In the genomic region with DNA sequence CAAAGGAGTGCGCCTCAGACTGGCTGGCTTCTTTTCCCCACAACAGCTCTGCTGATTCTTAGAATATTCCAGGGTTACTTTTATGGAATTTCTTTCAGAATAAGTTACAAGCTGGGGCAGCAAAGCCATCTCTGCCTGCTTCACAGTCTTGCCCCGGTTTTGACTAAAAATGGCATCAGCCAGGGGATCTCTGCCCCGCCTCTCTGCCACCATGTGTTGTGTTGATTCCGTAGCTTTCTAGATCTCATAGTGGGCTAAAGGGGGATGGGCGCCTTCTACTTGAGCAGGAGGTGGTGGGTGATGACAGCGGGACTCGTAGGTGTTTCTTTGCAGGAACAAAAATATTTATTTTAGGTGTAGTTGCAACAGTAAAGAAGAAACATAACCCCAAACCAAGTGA, we compare ENCODE assay signal across 24 mouse cellular contexts. TPM values are rescaled to one million over a fixed set of nuclear protein-coding genes. Genes with fewer than 3 reads are reported as not detected.
DNase-seq lines count a peak whose midpoint lies in the region; ATAC-seq and TF ChIP-seq lines count a peak whose summit lies in the region.
"Had no signal": no experiment of that assay in that cellular context is flagged by ENCODE, and none has a peak within 500 bp of the region (broad histone marks: within the 10 kb centered on the region; RNA-seq: fewer than 3 reads in every experiment).

No protein-coding gene starts in this region.

- ATAC-seq in embryonic facial prominence, embryonic 13.5 days (ENCODE audit: insufficient number of reproducible peaks, insufficient read depth, low FRiP score, low TSS enrichment, low read depth): no peak
- ATAC-seq in intestine, embryonic 14.5 days (replicated peaks; ENCODE audit: low FRiP score, low TSS enrichment, low read depth): no peak
- ATAC-seq in intestine, embryonic 16.5 days: no peak
- ATAC-seq in lung, embryonic 16.5 days (ENCODE audit: low read depth): no peak
- no peak for ATAC-seq in limb, embryonic 14.5 days (ENCODE audit: low FRiP score, low read depth)
- ATAC-seq: CD4-positive, CD25-positive, alpha-beta regulatory T cell, adult 4 months; forebrain, embryonic 14.5 days; midbrain, embryonic 13.5 days had no signal

- peaks cover 6% of the 10 kb centered on the region; the same call in 1 of the 2 replicates for H3K36me3 ChIP-seq in embryonic facial prominence, embryonic 13.5 days
- H3K36me3 ChIP-seq in embryonic facial prominence, embryonic 10.5 days (replicated peaks): no peaks in the 10 kb centered on the region
- no peaks in the 10 kb centered on the region for H3K36me3 ChIP-seq in intestine, embryonic 14.5 days (ENCODE audit: control insufficient read depth, insufficient read depth, low read length)
- H3K36me3 ChIP-seq in intestine, embryonic 16.5 days (ENCODE audit: control insufficient read depth, insufficient read depth, low read length): no peaks in the 10 kb centered on the region
- H3K36me3 ChIP-seq in lung, embryonic 16.5 days (ENCODE audit: control insufficient read depth, insufficient read depth, low read length): no peaks in the 10 kb centered on the region
- H3K36me3 ChIP-seq in limb, embryonic 14.5 days (ENCODE audit: control insufficient read depth, insufficient read depth, low read length): no peaks in the 10 kb centered on the region
- H3K36me3 ChIP-seq: G1E; hindbrain, embryonic 15.5 days; midbrain, embryonic 13.5 days; stomach, embryonic 15.5 days had no signal

- H3K9me3 ChIP-seq in embryonic facial prominence, embryonic 13.5 days: peaks cover 8% of the 10 kb centered on the region; the same call in 1 of the 2 replicates
- H3K9me3 ChIP-seq in embryonic facial prominence, embryonic 10.5 days: peaks cover 17% of the 10 kb centered on the region
- peaks cover 8% of the 10 kb centered on the region; the same call in 1 of the 2 replicates for H3K9me3 ChIP-seq in intestine, embryonic 14.5 days (ENCODE audit: control insufficient read depth, low read length)
- peaks cover 10% of the 10 kb centered on the region for H3K9me3 ChIP-seq in intestine, embryonic 16.5 days (ENCODE audit: control insufficient read depth, low read length)
- H3K9me3 ChIP-seq in lung, embryonic 16.5 days (ENCODE audit: control insufficient read depth, low read length): peaks cover 5% of the 10 kb centered on the region; the same call in 1 of the 2 replicates
- H3K9me3 ChIP-seq in limb, embryonic 14.5 days (ENCODE audit: control insufficient read depth, low read length): 0 out of 2 replicates have a peak, but pooled peaks cover 4% of the 10 kb centered on the region
- H3K9me3 ChIP-seq: hindbrain, embryonic 15.5 days; neural tube, embryonic 15.5 days; stomach, embryonic 15.5 days had no signal

- no peak for TF ChIP-seq POLR2A in limb, embryonic 14.5 days (IDR thresholded peaks at IDR 0.05; ENCODE audit: borderline replicate concordance, extremely low read depth, insufficient read depth, insufficient read length)

- peak overlapping the region; percentile 30 for H3K27ac ChIP-seq in embryonic facial prominence, embryonic 13.5 days
- H3K27ac ChIP-seq in embryonic facial prominence, embryonic 10.5 days (replicated peaks): no peak overlapping the region
- H3K27ac ChIP-seq in intestine, embryonic 14.5 days (ENCODE audit: low read depth): 0 out of 2 replicates have a peak overlapping the region, but pooled peaks have one; percentile 5
- H3K27ac ChIP-seq in intestine, embryonic 16.5 days (ENCODE audit: low read length): no peak overlapping the region
- peak overlapping the region; percentile 59 for H3K27ac ChIP-seq in lung, embryonic 16.5 days (ENCODE audit: low read length)
- H3K27ac ChIP-seq in limb, embryonic 14.5 days (replicated peaks; ENCODE audit: low read depth, low read length): 0 out of 2 replicates have a peak overlapping the region, but pooled peaks have one; percentile 38
- H3K27ac ChIP-seq: hindbrain, embryonic 15.5 days; midbrain, embryonic 13.5 days; neural tube, embryonic 15.5 days; stomach, embryonic 15.5 days had no signal

- no peak overlapping the region for H3K9ac ChIP-seq in embryonic facial prominence, embryonic 13.5 days
- no peak overlapping the region for H3K9ac ChIP-seq in intestine, embryonic 14.5 days (ENCODE audit: low read length)
- H3K9ac ChIP-seq in intestine, embryonic 16.5 days (ENCODE audit: low read depth, low read length): no peak overlapping the region
- no peak overlapping the region for H3K9ac ChIP-seq in lung, embryonic 16.5 days (ENCODE audit: low read length)
- H3K9ac ChIP-seq in limb, embryonic 14.5 days (ENCODE audit: low read depth, low read length, severe bottlenecking): no peak overlapping the region; the same call in 1 of the 2 replicates
- H3K9ac ChIP-seq: hindbrain, embryonic 15.5 days; midbrain, embryonic 13.5 days; neural tube, embryonic 15.5 days; stomach, embryonic 15.5 days had no signal

- DNase-seq in embryonic facial prominence, embryonic 10.5 days (ENCODE audit: low spot score): no peak
- no peak for DNase-seq in intestine, embryonic 14.5 days (ENCODE audit: low spot score)
- no peak for DNase-seq in lung, postnatal 36 days
- DNase-seq in limb, embryonic 14.5 days (ENCODE audit: low spot score): no peak
- no peak for DNase-seq in cerebellum, adult 9-10 months
- DNase-seq: cerebellum, postnatal 14 days; embryo, embryonic 11 days; heart, adult 11 months; heart, postnatal 14 days; kidney, adult 11 months; layer of hippocampus, postnatal 36 days; lung, adult 18-20 months; thymus, postnatal 25 days had no signal

- peaks cover 18% of the 10 kb centered on the region; the same call in 1 of the 2 replicates for H3K4me1 ChIP-seq in embryonic facial prominence, embryonic 13.5 days
- no peaks in the 10 kb centered on the region for H3K4me1 ChIP-seq in embryonic facial prominence, embryonic 10.5 days
- H3K4me1 ChIP-seq in intestine, embryonic 14.5 days (replicated peaks; ENCODE audit: control insufficient read depth, insufficient read depth, low read length): no peaks in the 10 kb centered on the region; the same call in 1 of the 2 replicates
- H3K4me1 ChIP-seq in intestine, embryonic 16.5 days (ENCODE audit: control insufficient read depth, insufficient read depth, low read length): no peaks in the 10 kb centered on the region
- H3K4me1 ChIP-seq in lung, embryonic 16.5 days (replicated peaks; ENCODE audit: control insufficient read depth, insufficient read depth, low read length): peaks cover 7% of the 10 kb centered on the region
- peaks cover 20% of the 10 kb centered on the region for H3K4me1 ChIP-seq in limb, embryonic 14.5 days (ENCODE audit: control insufficient read depth, insufficient read depth, low read length)
- H3K4me1 ChIP-seq: hindbrain, embryonic 15.5 days; midbrain, embryonic 13.5 days; neural tube, embryonic 15.5 days; stomach, embryonic 15.5 days had no signal

- 82% methylated on average over 7 of the region's 7 CpGs for WGBS in embryonic facial prominence, embryonic 13.5 days
- 84% methylated on average over 7 of the region's 7 CpGs for WGBS in embryonic facial prominence, embryonic 10.5 days
- 83% methylated on average over 7 of the region's 7 CpGs for WGBS in intestine, embryonic 14.5 days
- WGBS in intestine, embryonic 16.5 days: 85% methylated on average over 7 of the region's 7 CpGs
- 67% methylated on average over 7 of the region's 7 CpGs for WGBS in lung, embryonic 16.5 days
- 81% methylated on average over 7 of the region's 7 CpGs for WGBS in limb, embryonic 14.5 days

- no peaks in the 10 kb centered on the region for H3K27me3 ChIP-seq in embryonic facial prominence, embryonic 13.5 days
- no peaks in the 10 kb centered on the region for H3K27me3 ChIP-seq in embryonic facial prominence, embryonic 10.5 days (replicated peaks; ENCODE audit: low read depth, poor library complexity, severe bottlenecking)
- H3K27me3 ChIP-seq in intestine, embryonic 14.5 days (replicated peaks; ENCODE audit: control insufficient read depth, insufficient read depth, low read length): no peaks in the 10 kb centered on the region
- H3K27me3 ChIP-seq in intestine, embryonic 16.5 days (replicated peaks; ENCODE audit: control insufficient read depth, insufficient read depth, low read length): no peaks in the 10 kb centered on the region
- no peaks in the 10 kb centered on the region for H3K27me3 ChIP-seq in lung, embryonic 16.5 days (ENCODE audit: control insufficient read depth, insufficient read depth, low read depth, low read length)
- no peaks in the 10 kb centered on the region for H3K27me3 ChIP-seq in limb, embryonic 14.5 days (ENCODE audit: control insufficient read depth, insufficient read depth, low read length)
- H3K27me3 ChIP-seq: hindbrain, embryonic 15.5 days; midbrain, embryonic 13.5 days; neural tube, embryonic 15.5 days; stomach, embryonic 15.5 days had no signal

- no peak overlapping the region for H3K4me3 ChIP-seq in embryonic facial prominence, embryonic 13.5 days
- H3K4me3 ChIP-seq in embryonic facial prominence, embryonic 10.5 days: no peak overlapping the region
- no peak overlapping the region for H3K4me3 ChIP-seq in intestine, embryonic 14.5 days (ENCODE audit: low read depth, low read length)
- no peak overlapping the region for H3K4me3 ChIP-seq in intestine, embryonic 16.5 days (ENCODE audit: low read length)
- H3K4me3 ChIP-seq in lung, embryonic 16.5 days (ENCODE audit: low read length): no peak overlapping the region
- H3K4me3 ChIP-seq in limb, embryonic 14.5 days (replicated peaks; ENCODE audit: low read length): no peak overlapping the region
- H3K4me3 ChIP-seq: hindbrain, embryonic 15.5 days; midbrain, embryonic 13.5 days; myocyte; neural tube, embryonic 15.5 days; stomach, embryonic 15.5 days had no signal

- no peak overlapping the region for H3K4me2 ChIP-seq in embryonic facial prominence, embryonic 13.5 days
- no peak overlapping the region for H3K4me2 ChIP-seq in intestine, embryonic 14.5 days (ENCODE audit: low read length)
- no peak overlapping the region for H3K4me2 ChIP-seq in intestine, embryonic 16.5 days (ENCODE audit: low read depth, low read length)
- H3K4me2 ChIP-seq in lung, embryonic 16.5 days (ENCODE audit: low read depth, low read length): no peak overlapping the region
- H3K4me2 ChIP-seq in limb, embryonic 14.5 days (replicated peaks; ENCODE audit: low read depth, low read length, severe bottlenecking): no peak overlapping the region
- H3K4me2 ChIP-seq: hindbrain, embryonic 15.5 days; midbrain, embryonic 13.5 days; neural tube, embryonic 15.5 days; stomach, embryonic 15.5 days had no signal

RNA-seq across cellular contexts. Expression of a gene that starts 25.7 kb away (rescaled TPM):
- polyA plus RNA-seq in embryonic facial prominence, embryonic 13.5 days (2015; fragmentation: Nextera tagmentation; extraction: Ambion mirVana): 519 and 954 TPM in 2 replicates
- polyA plus RNA-seq in embryonic facial prominence, embryonic 10.5 days (2016; fragmentation: Nextera tagmentation; extraction: Ambion mirVana): 232 and 250 TPM in 2 replicates
- 552 and 593 TPM in 2 replicates for polyA plus RNA-seq in intestine, embryonic 14.5 days (2014; fragmentation: Nextera tagmentation; extraction: Ambion mirVana)
- 264 and 268 TPM in 2 replicates for polyA plus RNA-seq in intestine, embryonic 16.5 days (2015; fragmentation: Nextera tagmentation; extraction: Ambion mirVana)
- polyA plus RNA-seq in lung, embryonic 16.5 days (2015; fragmentation: Nextera tagmentation; extraction: Ambion mirVana): 402 and 504 TPM in 2 replicates
- polyA plus RNA-seq in limb, embryonic 14.5 days (2012; rRNA removed): 50.7 and 51.5 TPM in 2 replicates
- polyA plus RNA-seq in limb, embryonic 14.5 days (2014; fragmentation: Nextera tagmentation; extraction: Ambion mirVana): 532 and 574 TPM in 2 replicates

RNA-seq across cellular contexts. Expression of a gene that starts 29.8 kb away (rescaled TPM):
- 1.6 and 2.3 TPM in 2 replicates for polyA plus RNA-seq in embryonic facial prominence, embryonic 13.5 days (2015; fragmentation: Nextera tagmentation; extraction: Ambion mirVana)
- 1.1 and 1.3 TPM in 2 replicates for polyA plus RNA-seq in embryonic facial prominence, embryonic 10.5 days (2016; fragmentation: Nextera tagmentation; extraction: Ambion mirVana)
- polyA plus RNA-seq in intestine, embryonic 14.5 days (2014; fragmentation: Nextera tagmentation; extraction: Ambion mirVana): 1.6 and 2.2 TPM in 2 replicates
- 1.4 and 2.5 TPM in 2 replicates for polyA plus RNA-seq in intestine, embryonic 16.5 days (2015; fragmentation: Nextera tagmentation; extraction: Ambion mirVana)
- polyA plus RNA-seq in lung, embryonic 16.5 days (2015; fragmentation: Nextera tagmentation; extraction: Ambion mirVana): 2.2 and 3.5 TPM in 2 replicates
- polyA plus RNA-seq in limb, embryonic 14.5 days (2012; rRNA removed): 7.9 and 8.4 TPM in 2 replicates
- polyA plus RNA-seq in limb, embryonic 14.5 days (2014; fragmentation: Nextera tagmentation; extraction: Ambion mirVana): 3.4 TPM in 2 replicates
- polyA plus RNA-seq: CD4-positive, CD25-positive, alpha-beta regulatory T cell, adult 4 months; G1E had no signal

Comparison
In these comparisons a context has a peak if more than half of its experiments do, and no peak if none do; other contexts are left out.
1. H3K27ac ChIP-seq: peak in embryonic facial prominence, embryonic 13.5 days (single experiment), intestine, embryonic 14.5 days (single experiment), lung, embryonic 16.5 days (single experiment) and limb, embryonic 14.5 days (single experiment); none in embryonic facial prominence, embryonic 10.5 days (single experiment) and intestine, embryonic 16.5 days (single experiment).